Mouse (Mus musculus): Measurements from ENCODE around the gene Rnf130. TPM values are rescaled to one million over a fixed set of nuclear protein-coding genes. Genes with fewer than 3 reads are reported as not detected.

The Rnf130 gene
- polyA plus RNA-seq, 1 experiment from 2014 or later, result 63.6 TPM

GRCm38 (mm10) chr11:50028416-50028815 lies 3.3 kb downstream of the Rnf130 start:
- no peaks in the 10 kb centered on the region for H3K9me3 ChIP-seq
- no peak overlapping the region for H3K4me3 ChIP-seq
- H3K9ac ChIP-seq, result no peak overlapping the region
- no peak for ATAC-seq (ENCODE audit: low FRiP score)
- no peaks in the 10 kb centered on the region for H3K36me3 ChIP-seq
- H3K4me2 ChIP-seq, result peak overlapping the region; percentile 80
- peaks cover 5% of the 10 kb centered on the region for H3K27me3 ChIP-seq
- no peak overlapping the region for H3K27ac ChIP-seq
- peaks cover 47% of the 10 kb centered on the region for H3K4me1 ChIP-seq (replicated peaks)

DNA sequence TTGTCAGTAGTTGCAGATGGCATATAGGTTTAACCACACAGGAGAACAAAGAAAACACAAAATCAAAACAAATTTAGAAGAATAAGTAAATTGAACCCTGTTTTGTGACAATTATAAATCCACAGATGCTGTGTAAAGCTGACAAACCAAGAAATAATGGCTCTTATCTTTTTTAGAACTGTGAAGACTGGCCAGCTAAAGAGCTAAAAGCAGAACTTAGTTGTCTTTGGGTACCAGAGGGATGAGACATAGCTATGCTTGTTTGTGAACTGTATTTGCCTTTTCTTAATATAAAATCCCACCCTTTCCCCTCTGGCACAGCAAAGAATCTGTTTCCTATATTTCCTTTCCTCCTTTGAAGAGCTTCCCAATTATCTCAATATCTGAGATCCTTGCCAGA lies 9.0 kb downstream of the Rnf130 start:
- Histone ChIP-seq H3K27me3 (no peaks in the 10 kb centered on the region), H3K4me3 (no peak overlapping the region), H3K4me1 (replicated peaks) (peaks cover 20% of the 10 kb centered on the region), H3K9ac (no peak overlapping the region), H3K4me2 (no peak overlapping the region), H3K27ac (no peak overlapping the region), H3K36me3 (no peaks in the 10 kb centered on the region), H3K9me3 (no peaks in the 10 kb centered on the region)
- ATAC-seq (ENCODE audit: low FRiP score), result no peak

DNA sequence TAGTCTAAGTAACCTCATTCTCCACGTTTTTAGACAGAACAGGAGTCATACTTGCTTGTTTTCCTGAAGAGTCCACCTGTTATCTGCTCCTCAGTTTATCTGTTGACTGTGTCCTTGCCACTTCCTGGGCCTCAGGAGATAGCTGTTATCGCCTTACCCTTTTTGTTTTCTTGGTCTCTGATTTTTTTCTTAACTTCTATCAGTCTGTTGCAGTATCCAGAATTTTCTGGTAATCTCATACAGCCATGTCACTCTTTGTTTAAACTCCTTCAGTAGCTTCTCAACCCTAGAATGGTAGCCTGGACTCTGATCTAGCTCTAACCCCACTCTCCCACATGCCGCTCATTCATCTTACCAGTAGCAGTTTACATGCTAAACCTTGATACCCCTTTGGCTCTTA lies 10.6 kb downstream of the Rnf130 start:
- WGBS, result 83% methylated on average over 3 of the region's 3 CpGs
- H3K36me3 ChIP-seq, result no peaks in the 10 kb centered on the region
- H3K4me3 ChIP-seq, result no peak overlapping the region
- H3K27ac ChIP-seq, result no peak overlapping the region
- H3K9ac ChIP-seq, result no peak overlapping the region
- H3K27me3 ChIP-seq, result no peaks in the 10 kb centered on the region
- H3K4me1 ChIP-seq (replicated peaks), result peaks cover 8% of the 10 kb centered on the region
- no peak for ATAC-seq (ENCODE audit: low FRiP score)
- H3K4me2 ChIP-seq, result no peak overlapping the region
- H3K9me3 ChIP-seq, result no peaks in the 10 kb centered on the region

- Histone ChIP-seq H3K4me2 (no peak overlapping the region), H3K9ac (no peak overlapping the region), H3K9me3 (no peaks in the 10 kb centered on the region), H3K4me3 (no peak overlapping the region), H3K27me3 (no peaks in the 10 kb centered on the region), H3K4me1 (replicated peaks) (no peaks in the 10 kb centered on the region; the same call in 1 of the 2 replicates), H3K36me3 (no peaks in the 10 kb centered on the region), H3K27ac (no peak overlapping the region)
- WGBS, result 92% methylated on average over 4 of the region's 4 CpGs
- ATAC-seq (ENCODE audit: low FRiP score), result no peak
These were observed 11.8 kb downstream of the Rnf130 start for GRCm38 (mm10) chr11:50036781-50037460.

DNA sequence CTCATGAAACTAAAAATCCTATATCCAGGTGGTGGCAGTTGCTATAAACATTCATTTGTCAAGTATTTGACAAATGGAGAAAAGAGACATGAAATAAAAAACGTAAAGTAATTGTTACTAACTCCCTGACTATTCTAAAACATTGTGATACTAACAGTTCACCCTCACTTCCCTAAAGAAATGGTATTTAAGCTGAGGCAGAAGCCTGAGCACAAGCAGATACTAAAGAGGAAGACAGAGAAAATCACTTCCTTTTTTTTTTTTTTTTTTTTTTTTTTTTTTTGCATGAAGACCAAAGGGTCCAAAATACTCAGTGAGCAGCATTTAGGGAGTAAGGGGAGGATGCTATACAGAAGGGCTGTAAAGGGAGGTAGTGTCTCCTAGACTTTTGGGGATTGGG lies 13.6 kb downstream of the Rnf130 start:
- H3K9ac ChIP-seq, result no peak overlapping the region
- WGBS, result 91% methylated on average over 1 of the region's 1 CpGs

DNA sequence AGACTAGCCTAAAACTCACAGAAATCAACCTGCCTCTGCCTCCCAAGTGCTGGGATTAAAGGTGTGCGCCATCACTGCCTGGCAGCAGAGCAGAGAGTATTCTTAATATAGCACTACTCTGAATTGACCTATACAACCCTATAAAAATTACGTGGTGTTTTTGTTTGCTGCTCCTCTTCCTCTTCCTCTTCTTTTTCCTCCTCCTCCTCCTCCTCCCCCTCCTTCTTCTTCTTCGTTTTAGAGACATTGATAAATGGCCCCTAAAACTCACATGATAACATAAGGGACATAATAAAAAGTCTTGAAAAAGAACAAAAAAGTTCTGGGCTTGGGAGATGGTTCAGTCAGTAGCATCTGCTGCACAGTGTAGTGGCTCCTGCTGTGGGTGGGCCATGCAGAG lies 16.0 kb downstream of the Rnf130 start:
- H3K4me1 ChIP-seq (replicated peaks), result no peaks in the 10 kb centered on the region; the same call in 1 of the 2 replicates
- no peaks in the 10 kb centered on the region for H3K36me3 ChIP-seq
- no peak for ATAC-seq (ENCODE audit: low FRiP score)
- no peak overlapping the region for H3K9ac ChIP-seq
- WGBS, result 83% methylated on average over 3 of the region's 3 CpGs
- no peak overlapping the region for H3K4me3 ChIP-seq
- no peaks in the 10 kb centered on the region for H3K27me3 ChIP-seq
- no peak overlapping the region for H3K27ac ChIP-seq
- H3K4me2 ChIP-seq, result no peak overlapping the region
- no peaks in the 10 kb centered on the region for H3K9me3 ChIP-seq

More for the DNA sequence above, 13.6 kb downstream of the Rnf130 start:
- no peak overlapping the region for H3K27ac ChIP-seq
- H3K36me3 ChIP-seq, result no peaks in the 10 kb centered on the region
- no peak overlapping the region for H3K4me3 ChIP-seq
- no peak overlapping the region for H3K4me2 ChIP-seq
- no peaks in the 10 kb centered on the region for H3K9me3 ChIP-seq
- no peak for ATAC-seq (ENCODE audit: low FRiP score)
- no peaks in the 10 kb centered on the region for H3K27me3 ChIP-seq
- H3K4me1 ChIP-seq (replicated peaks), result no peaks in the 10 kb centered on the region; the same call in 1 of the 2 replicates

GRCm38 (mm10) chr11:50042345-50042997 lies 17.3 kb downstream of the Rnf130 start:
- no peaks in the 10 kb centered on the region for H3K27me3 ChIP-seq
- no peaks in the 10 kb centered on the region for H3K36me3 ChIP-seq
- no peaks in the 10 kb centered on the region for H3K9me3 ChIP-seq
- no peak for ATAC-seq (ENCODE audit: low FRiP score)
- H3K4me2 ChIP-seq, result no peak overlapping the region
- H3K4me3 ChIP-seq, result no peak overlapping the region
- 87% methylated on average over 4 of the region's 4 CpGs for WGBS
- H3K4me1 ChIP-seq (replicated peaks), result peaks cover 5% of the 10 kb centered on the region
- H3K9ac ChIP-seq, result no peak overlapping the region
- no peak overlapping the region for H3K27ac ChIP-seq

DNA sequence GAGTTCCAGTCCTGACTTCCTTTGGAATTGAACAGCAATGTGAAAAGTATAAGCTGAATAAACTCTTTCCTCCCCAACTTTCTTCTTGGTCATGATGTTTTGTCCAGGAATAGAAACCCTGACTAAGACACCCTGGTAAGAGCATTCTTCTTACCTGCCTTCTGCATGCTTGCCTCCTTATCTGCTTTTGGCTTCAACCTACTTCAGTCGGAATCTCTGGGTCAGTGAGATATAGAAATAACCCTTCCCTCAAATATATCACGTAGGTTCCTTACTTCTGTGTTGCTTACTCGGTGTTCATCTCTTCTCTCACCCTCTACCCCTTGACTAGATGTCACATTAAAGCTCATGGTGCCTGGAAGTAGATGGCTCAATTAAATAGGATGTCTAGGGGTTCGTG lies 19.3 kb downstream of the Rnf130 start:
- Histone ChIP-seq H3K9ac (no peak overlapping the region), H3K27ac (no peak overlapping the region), H3K27me3 (no peaks in the 10 kb centered on the region), H3K36me3 (no peaks in the 10 kb centered on the region), H3K4me1 (replicated peaks) (peaks cover 13% of the 10 kb centered on the region), H3K4me3 (no peak overlapping the region), H3K4me2 (no peak overlapping the region), H3K9me3 (no peaks in the 10 kb centered on the region)
- WGBS, result 94% methylated on average over 4 of the region's 4 CpGs
- ATAC-seq (ENCODE audit: low FRiP score), result no peak

DNA sequence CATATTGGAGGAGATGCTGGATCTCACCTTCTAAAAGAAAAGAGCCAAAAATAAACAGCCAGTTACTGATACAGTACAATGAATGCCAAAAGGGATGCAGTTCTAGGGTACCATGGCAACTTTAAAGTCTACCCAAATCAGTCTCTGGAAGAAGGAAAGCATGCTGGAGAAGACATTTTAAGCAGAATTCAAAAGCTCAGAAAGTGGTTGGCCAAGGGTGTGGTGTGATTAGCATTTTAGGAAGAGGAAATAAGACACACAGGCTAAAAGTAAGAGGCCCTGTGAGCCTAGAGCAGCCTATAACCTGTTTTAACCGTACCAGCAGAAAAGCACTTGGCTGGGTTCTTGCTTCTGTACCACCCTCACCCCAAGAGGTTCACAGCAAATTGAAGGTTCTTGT lies 22.5 kb downstream of the Rnf130 start:
- Histone ChIP-seq H3K9me3 (no peaks in the 10 kb centered on the region), H3K27ac (no peak overlapping the region), H3K27me3 (no peaks in the 10 kb centered on the region), H3K36me3 (no peaks in the 10 kb centered on the region), H3K4me1 (replicated peaks) (peaks cover 20% of the 10 kb centered on the region; the same call in 1 of the 2 replicates), H3K4me3 (no peak overlapping the region), H3K9ac (no peak overlapping the region), H3K4me2 (no peak overlapping the region)
- WGBS, result 83% methylated on average over 1 of the region's 1 CpGs
- ATAC-seq (ENCODE audit: low FRiP score), result no peak

DNA sequence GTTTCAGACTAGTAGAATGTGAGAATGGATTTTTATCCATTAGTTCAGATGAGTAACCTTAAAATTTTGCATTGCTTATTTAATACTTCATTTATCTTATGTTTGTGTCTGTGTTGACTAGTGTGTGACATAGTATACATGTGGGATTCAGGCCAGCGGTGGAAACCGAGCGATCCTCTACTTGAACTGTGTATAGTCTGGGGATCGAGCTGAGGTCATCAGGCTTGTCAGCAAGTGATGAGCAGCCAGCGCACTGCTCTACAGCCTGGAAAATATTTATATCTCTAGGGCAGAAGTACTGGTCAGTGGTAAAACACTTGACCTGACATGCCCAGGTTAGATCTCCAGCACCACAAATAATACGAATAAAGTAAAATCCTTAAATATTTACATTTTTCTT lies 23.0 kb downstream of the Rnf130 start:
- no peak overlapping the region for H3K4me2 ChIP-seq
- H3K27me3 ChIP-seq, result no peaks in the 10 kb centered on the region
- ATAC-seq (ENCODE audit: low FRiP score), result no peak
- no peaks in the 10 kb centered on the region for H3K36me3 ChIP-seq
- H3K9ac ChIP-seq, result no peak overlapping the region
- no peak overlapping the region for H3K4me3 ChIP-seq
- WGBS, result 77% methylated on average over 6 of the region's 6 CpGs
- H3K27ac ChIP-seq, result no peak overlapping the region
- no peaks in the 10 kb centered on the region for H3K9me3 ChIP-seq
- H3K4me1 ChIP-seq (replicated peaks), result peaks cover 20% of the 10 kb centered on the region; the same call in 1 of the 2 replicates

DNA sequence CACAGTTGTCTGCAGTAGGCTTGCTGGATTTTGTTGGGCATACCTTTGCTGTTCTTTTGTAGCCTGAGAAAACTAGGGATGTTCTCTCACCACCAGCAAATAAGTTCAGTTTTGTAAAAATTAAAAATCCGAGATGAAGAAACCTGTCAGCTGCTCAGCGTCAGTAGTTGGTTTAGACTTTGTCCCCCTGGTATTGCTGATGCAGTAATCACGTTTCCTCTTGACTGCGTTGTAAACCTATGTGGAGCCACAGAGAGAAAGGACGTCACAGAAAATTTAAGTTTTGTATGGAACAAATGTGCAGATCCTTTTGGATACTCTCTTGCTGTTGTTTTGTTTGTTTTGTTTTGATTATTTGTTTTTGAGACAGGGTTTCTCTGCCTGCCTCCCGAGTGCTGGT lies 25.2 kb downstream of the Rnf130 start:
- Histone ChIP-seq H3K27ac (no peak overlapping the region), H3K27me3 (no peaks in the 10 kb centered on the region), H3K4me3 (no peak overlapping the region), H3K4me2 (no peak overlapping the region), H3K9ac (no peak overlapping the region), H3K4me1 (replicated peaks) (peaks cover 20% of the 10 kb centered on the region; the same call in 1 of the 2 replicates), H3K9me3 (no peaks in the 10 kb centered on the region), H3K36me3 (no peaks in the 10 kb centered on the region; the same call in 1 of the 2 replicates)
- no peak for ATAC-seq (ENCODE audit: low FRiP score)
- WGBS, result 81% methylated on average over 6 of the region's 6 CpGs

- H3K9ac ChIP-seq, result no peak overlapping the region
- peaks cover 4% of the 10 kb centered on the region for H3K4me1 ChIP-seq (replicated peaks)
- WGBS, result 84% methylated on average over 2 of the region's 2 CpGs
- ATAC-seq (ENCODE audit: low FRiP score), result no peak
- H3K9me3 ChIP-seq, result no peaks in the 10 kb centered on the region
- H3K4me3 ChIP-seq, result no peak overlapping the region
- H3K4me2 ChIP-seq, result no peak overlapping the region
- H3K36me3 ChIP-seq, result peaks cover 13% of the 10 kb centered on the region
- no peak overlapping the region for H3K27ac ChIP-seq
- H3K27me3 ChIP-seq, result no peaks in the 10 kb centered on the region
These were observed 32.6 kb downstream of the Rnf130 start for GRCm38 (mm10) chr11:50057713-50058112.

DNA sequence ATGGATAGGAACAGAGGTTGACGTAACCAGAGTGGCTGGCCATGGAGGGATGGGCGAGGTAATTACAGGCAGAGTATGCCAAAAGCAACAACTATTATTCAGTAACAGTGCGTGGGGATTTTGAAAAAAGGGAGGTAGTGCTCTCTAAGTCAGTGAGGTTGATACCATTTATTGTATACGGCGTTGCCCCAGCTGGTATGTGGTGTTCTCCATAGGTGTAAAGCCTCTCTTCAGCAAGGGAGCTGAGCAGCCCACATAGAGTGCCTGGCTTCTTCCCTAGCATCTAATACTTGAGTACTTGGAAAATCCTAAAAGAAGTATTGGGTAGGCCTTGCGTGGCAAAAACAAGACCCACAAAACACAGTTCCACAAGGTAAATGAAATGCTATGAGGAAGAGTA lies 33.1 kb downstream of the Rnf130 start:
- Histone ChIP-seq H3K27me3 (no peaks in the 10 kb centered on the region), H3K4me2 (no peak overlapping the region), H3K27ac (no peak overlapping the region), H3K9me3 (no peaks in the 10 kb centered on the region), H3K4me1 (replicated peaks) (peaks cover 4% of the 10 kb centered on the region), H3K9ac (no peak overlapping the region), H3K4me3 (no peak overlapping the region), H3K36me3 (peaks cover 13% of the 10 kb centered on the region)
- 94% methylated on average over 6 of the region's 6 CpGs for WGBS
- ATAC-seq (ENCODE audit: low FRiP score), result no peak

Measured in hindbrain, embryonic 13.5 days (tissue).